Mouse (Mus musculus): ENCODE data around the gene Abo. TPM values are rescaled to one million over a fixed set of nuclear protein-coding genes. Genes with fewer than 3 reads are reported as not detected.

The Abo gene
- polyA plus RNA-seq, 1 experiment from 2014 or later = 0.12 TPM

GRCm38 (mm10) chr2:26832478-26832877 is 32.3 kb downstream of the Abo start:
- Histone ChIP-seq H3K27me3 (replicated peaks) (no peaks in the 10 kb centered on the region), H3K4me2 (no peak overlapping the region), H3K27ac (no peak overlapping the region), H3K9me3 (no peaks in the 10 kb centered on the region), H3K9ac (no peak overlapping the region), H3K4me3 (replicated peaks) (no peak overlapping the region), H3K36me3 (no peaks in the 10 kb centered on the region), H3K4me1 (no peaks in the 10 kb centered on the region)
- 78% methylated on average over 2 of the region's 2 CpGs for WGBS
- no peak for ATAC-seq (ENCODE audit: insufficient read depth, low FRiP score, low read depth)

DNA sequence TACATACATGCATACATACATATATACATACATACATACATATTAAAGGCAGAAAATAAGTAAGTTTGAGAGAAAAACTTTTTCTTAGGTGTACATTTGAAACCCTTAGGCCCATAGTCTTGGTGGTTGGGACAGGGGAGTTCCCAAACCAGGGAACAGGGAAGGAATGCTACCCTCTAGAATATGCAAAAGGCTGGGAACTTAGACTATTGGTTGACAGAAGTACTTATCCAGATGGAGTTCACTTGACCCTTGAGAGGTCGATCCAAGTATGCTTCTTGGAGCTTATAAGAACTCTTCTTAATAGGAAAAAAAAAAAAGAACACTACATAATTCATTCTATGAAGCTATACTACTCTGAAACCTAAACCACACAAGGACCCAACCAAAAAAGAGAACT is 36.7 kb downstream of the Abo start:
- no peak overlapping the region for H3K4me2 ChIP-seq
- no peak overlapping the region for H3K9ac ChIP-seq
- H3K27me3 ChIP-seq (replicated peaks) = no peaks in the 10 kb centered on the region
- no peaks in the 10 kb centered on the region for H3K9me3 ChIP-seq
- H3K36me3 ChIP-seq = no peaks in the 10 kb centered on the region
- H3K27ac ChIP-seq = no peak overlapping the region
- H3K4me3 ChIP-seq (replicated peaks) = no peak overlapping the region
- no peak for ATAC-seq (ENCODE audit: insufficient read depth, low FRiP score, low read depth)
- H3K4me1 ChIP-seq = no peaks in the 10 kb centered on the region
- WGBS = 79% methylated on average over 1 of the region's 1 CpGs

DNA sequence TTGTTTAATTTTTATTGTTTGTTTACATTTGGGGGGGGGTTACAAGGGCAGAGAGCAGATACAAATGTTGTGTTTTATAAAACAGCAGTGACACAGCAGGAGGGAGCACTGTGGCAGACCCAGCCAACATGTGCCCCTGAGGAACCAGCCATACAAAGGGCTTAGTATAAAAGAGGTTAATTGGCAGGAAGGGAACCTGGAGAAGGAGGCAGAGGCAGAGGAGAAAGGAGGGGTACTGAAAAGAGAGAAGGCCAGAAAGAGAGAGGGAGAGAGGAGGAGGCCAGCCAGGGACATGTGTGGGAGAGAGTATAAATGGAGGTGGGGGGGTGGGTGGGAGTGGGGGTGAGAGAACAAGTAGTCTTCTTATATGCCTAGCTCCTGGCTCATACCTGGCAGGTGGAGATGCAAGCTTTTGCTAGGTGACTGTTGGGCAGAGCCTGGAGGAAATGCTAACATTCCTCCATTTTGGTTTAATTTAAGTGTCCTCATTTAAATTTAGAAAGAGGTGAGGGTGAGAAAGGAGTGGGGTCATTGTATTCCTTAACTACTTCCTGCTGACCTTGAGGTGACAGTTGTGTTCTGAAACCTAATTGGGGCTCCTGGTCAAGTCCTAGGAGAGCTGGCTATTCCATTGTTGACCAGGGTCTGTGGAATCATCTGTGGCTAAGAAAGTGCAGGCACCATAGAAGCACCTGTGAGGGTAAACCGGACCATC is 37.4 kb downstream of the Abo start:
- 88% methylated on average over 1 of the region's 1 CpGs for WGBS
- no peak overlapping the region for H3K27ac ChIP-seq

More for the DNA sequence above, 37.4 kb downstream of the Abo start:
- Histone ChIP-seq H3K4me3 (replicated peaks) (no peak overlapping the region), H3K9ac (no peak overlapping the region), H3K4me1 (no peaks in the 10 kb centered on the region), H3K27me3 (replicated peaks) (no peaks in the 10 kb centered on the region), H3K9me3 (no peaks in the 10 kb centered on the region), H3K4me2 (no peak overlapping the region), H3K36me3 (no peaks in the 10 kb centered on the region)
- ATAC-seq (ENCODE audit: insufficient read depth, low FRiP score, low read depth) = no peak

Other genes starting within 250 kb of the Abo start
- gene Fam69b, start 236.5 kb downstream of the Abo start, polyA plus RNA-seq (2015; fragmentation: Nextera tagmentation; extraction: Ambion mirVana) = 28.9 and 33.7 TPM in 2 replicates
- not detected in 2 replicates for gene Lcn4, start 193.7 kb downstream of the Abo start, polyA plus RNA-seq (2015; fragmentation: Nextera tagmentation; extraction: Ambion mirVana)
- 24.9 and 25.2 TPM in 2 replicates for gene Surf6, start 37.9 kb upstream of the Abo start, polyA plus RNA-seq (2015; fragmentation: Nextera tagmentation; extraction: Ambion mirVana)
- gene Med22, start 45.7 kb upstream of the Abo start, polyA plus RNA-seq (2015; fragmentation: Nextera tagmentation; extraction: Ambion mirVana) = 40.3 and 45.7 TPM in 2 replicates
- 494 and 609 TPM in 2 replicates for gene Rpl7a, start 45.8 kb upstream of the Abo start, polyA plus RNA-seq (2015; fragmentation: Nextera tagmentation; extraction: Ambion mirVana)
- gene Surf2, start 51.4 kb upstream of the Abo start, polyA plus RNA-seq (2015; fragmentation: Nextera tagmentation; extraction: Ambion mirVana) = 40.4 and 40.8 TPM in 2 replicates
- 62.1 and 65.7 TPM in 2 replicates for gene Surf1, start 51.6 kb upstream of the Abo start, polyA plus RNA-seq (2015; fragmentation: Nextera tagmentation; extraction: Ambion mirVana)
- gene Surf4, start 68.9 kb upstream of the Abo start, polyA plus RNA-seq (2015; fragmentation: Nextera tagmentation; extraction: Ambion mirVana) = 212 and 245 TPM in 2 replicates
- gene Stkld1, start 69.1 kb upstream of the Abo start, polyA plus RNA-seq (2015; fragmentation: Nextera tagmentation; extraction: Ambion mirVana) = 0.08 TPM in 1 of 2 replicates, not detected in the other
- 40.0 and 44.6 TPM in 2 replicates for gene Rexo4, start 99.4 kb upstream of the Abo start, polyA plus RNA-seq (2015; fragmentation: Nextera tagmentation; extraction: Ambion mirVana)
- 0.15 and 0.31 TPM in 2 replicates for gene Adamts13, start 108.4 kb upstream of the Abo start, polyA plus RNA-seq (2015; fragmentation: Nextera tagmentation; extraction: Ambion mirVana)
- gene Cacfd1, start 144.9 kb upstream of the Abo start, polyA plus RNA-seq (2015; fragmentation: Nextera tagmentation; extraction: Ambion mirVana) = 61.6 and 65.4 TPM in 2 replicates
- 1.1 and 1.3 TPM in 2 replicates for gene Slc2a6, start 163.0 kb upstream of the Abo start, polyA plus RNA-seq (2015; fragmentation: Nextera tagmentation; extraction: Ambion mirVana)
- 0.28 and 1.3 TPM in 2 replicates for gene Mymk, start 207.2 kb upstream of the Abo start, polyA plus RNA-seq (2015; fragmentation: Nextera tagmentation; extraction: Ambion mirVana)
- gene Adamtsl2, start 214.4 kb upstream of the Abo start, polyA plus RNA-seq (2015; fragmentation: Nextera tagmentation; extraction: Ambion mirVana) = 3.0 and 3.8 TPM in 2 replicates